Mouse (Mus musculus) spleen, postnatal 4 days (tissue): ENCODE data around the gene Tbc1d22a.
"Not testable (repeated sequence)": the region's sequence is repeated elsewhere in the genome, so short reads cannot be mapped to it uniquely, and the experiment has no call there.

ENCODE experiments used
- DNase-seq, 2 experiments: peaks; one replicate each; pipeline ENCODE4 v3.0.0; 2022; ENCODE audit warnings: low spot score in 2 of 2

Tbc1d22a gene

GRCm38 (mm10) chr15:86203292-86203793 is 10.9 kb upstream of the Tbc1d22a start:
- peak in 1 of 2 experiments; percentile 62 for DNase-seq

GRCm38 (mm10) chr15:86203942-86204561 is 10.2 kb upstream of the Tbc1d22a start:
- DNase-seq = peak; percentile 67 to 78

GRCm38 (mm10) chr15:86205300-86205699 is 9.0 kb upstream of the Tbc1d22a start:
- peak; percentile 78 to 91 for DNase-seq

GRCm38 (mm10) chr15:86206385-86206784 is 7.9 kb upstream of the Tbc1d22a start:
- DNase-seq = no peak

GRCm38 (mm10) chr15:86212193-86212592 is 2.1 kb upstream of the Tbc1d22a start:
- DNase-seq = not testable (repeated sequence)

GRCm38 (mm10) chr15:86214549-86215201 is 416 bp downstream of the Tbc1d22a start:
- no peak for DNase-seq

GRCm38 (mm10) chr15:86216641-86217040 is 2.4 kb downstream of the Tbc1d22a start:
- DNase-seq = not testable (repeated sequence)

- no peak for DNase-seq
These were observed 5.4 kb downstream of the Tbc1d22a start for GRCm38 (mm10) chr15:86219534-86220228.

- no peak for DNase-seq
These were observed 6.0 kb downstream of the Tbc1d22a start for GRCm38 (mm10) chr15:86220229-86220630.

GRCm38 (mm10) chr15:86220715-86221114 is 6.5 kb downstream of the Tbc1d22a start:
- DNase-seq = no peak

GRCm38 (mm10) chr15:86221369-86221768 is 7.1 kb downstream of the Tbc1d22a start:
- DNase-seq = no peak

GRCm38 (mm10) chr15:86221901-86222300 is 7.6 kb downstream of the Tbc1d22a start:
- DNase-seq = not testable (repeated sequence)

- DNase-seq = no peak
These were observed 10.8 kb downstream of the Tbc1d22a start for GRCm38 (mm10) chr15:86224972-86225551.

- DNase-seq = no peak
These were observed 12.0 kb downstream of the Tbc1d22a start for GRCm38 (mm10) chr15:86226221-86226620.

- no peak for DNase-seq
These were observed 12.7 kb downstream of the Tbc1d22a start for GRCm38 (mm10) chr15:86226968-86227367.

GRCm38 (mm10) chr15:86228186-86228585 is 13.9 kb downstream of the Tbc1d22a start:
- DNase-seq = peak; percentile 48 to 72

GRCm38 (mm10) chr15:86229088-86229487 is 14.8 kb downstream of the Tbc1d22a start:
- no peak for DNase-seq

- DNase-seq = no peak
These were observed 15.4 kb downstream of the Tbc1d22a start for GRCm38 (mm10) chr15:86229623-86230022.

GRCm38 (mm10) chr15:86231170-86231569 is 16.9 kb downstream of the Tbc1d22a start:
- DNase-seq = no peak

GRCm38 (mm10) chr15:86231831-86232512 is 17.7 kb downstream of the Tbc1d22a start:
- no peak for DNase-seq

GRCm38 (mm10) chr15:86234001-86234400 is 19.7 kb downstream of the Tbc1d22a start:
- no peak for DNase-seq
